Mouse (Mus musculus) ES-E14 (cell line): ENCODE measurements around the gene Gm42669. TPM values are rescaled to one million over a fixed set of nuclear protein-coding genes. Genes with fewer than 3 reads are reported as not detected.

ENCODE experiments used
- DNase-seq: peaks from one replicate; pipeline ENCODE4 v3.0.0-alpha.2; 2013; ENCODE audit warnings: low read depth, low spot score
- H3K27ac ChIP-seq: 2 replicates; pipeline ENCODE4 v1.5.1; 2012; ENCODE audit warnings: low read depth, mild to moderate bottlenecking, low read length, moderate library complexity, mixed read lengths; ENCODE audit not compliant: poor library complexity, insufficient read depth, severe bottlenecking
- H3K36me3 ChIP-seq: 2 replicates; pipeline ENCODE4 v1.6.1; 2012; ENCODE audit warnings: mild to moderate bottlenecking, low read length, moderate library complexity, mixed read lengths; ENCODE audit not compliant: control insufficient read depth, poor library complexity, insufficient read depth, severe bottlenecking
- H3K4me1 ChIP-seq, 2 experiments: fragments of 150-350 bp in 1 of 2; sonication (generic) in 1 of 2; 2 replicates each; pipeline ENCODE4 v1.6.1; 2012; ENCODE audit warnings: low read length in 2 of 2, mild to moderate bottlenecking in 1 of 2, mixed read lengths in 1 of 2; ENCODE audit not compliant: control insufficient read depth in 2 of 2, insufficient read depth in 2 of 2, poor library complexity in 1 of 2
- H3K4me3 ChIP-seq, 2 experiments: fragments of 150-350 bp in 1 of 2; sonication (generic) in 1 of 2; 2 replicates each; pipeline ENCODE4 v1.5.1; 2012; ENCODE audit warnings: low read length in 2 of 2, low read depth in 1 of 2, mild to moderate bottlenecking in 1 of 2, mixed read lengths in 1 of 2; ENCODE audit not compliant: insufficient read depth in 1 of 2, poor library complexity in 1 of 2, severe bottlenecking in 1 of 2
- H3K9ac ChIP-seq: 2 replicates; pipeline ENCODE4 v1.6.1; 2012; ENCODE audit warnings: low read depth, mild to moderate bottlenecking, low read length, mixed read lengths; ENCODE audit not compliant: poor library complexity, insufficient read depth, severe bottlenecking
- H3K9me3 ChIP-seq: fragments of 150-350 bp; sonication (generic); 2 replicates; pipeline ENCODE4 v1.6.1; 2012; ENCODE audit warnings: low read depth, mild to moderate bottlenecking, low read length; ENCODE audit not compliant: control insufficient read depth, insufficient read depth
- CHD2 ChIP-seq: IDR thresholded peaks from 2 replicates; pipeline ENCODE4 v1.6.1; 2014; ENCODE audit warnings: mild to moderate bottlenecking, low read depth, low read length, inconsistent platforms
- HCFC1 ChIP-seq: IDR thresholded peaks from 2 replicates; pipeline ENCODE4 v1.6.1; 2012; ENCODE audit warnings: low read length, inconsistent platforms, borderline replicate concordance; ENCODE audit not compliant: insufficient read depth
- MAFK ChIP-seq: IDR thresholded peaks from 2 replicates; pipeline ENCODE4 v1.6.1; 2014; ENCODE audit warnings: mild to moderate bottlenecking, low read depth, low read length, inconsistent platforms; ENCODE audit not compliant: insufficient read depth
- ZC3H11A ChIP-seq: IDR thresholded peaks from 2 replicates; pipeline ENCODE4 v1.6.1; 2012; ENCODE audit warnings: low read depth, mild to moderate bottlenecking, inconsistent platforms, low read length, borderline replicate concordance
- ZNF384 ChIP-seq: IDR thresholded peaks from 2 replicates; pipeline ENCODE4 v1.6.1; 2012; ENCODE audit warnings: low read depth, low read length, inconsistent platforms
- in situ Hi-C, 2 experiments: fragments of 600-800 bp; cut with MboI; formaldehyde crosslinking; loops; one replicate each; pipeline ENCODE4 v1.15.1; 2025; ENCODE audit warnings: low sequenced_read_pairs in 2 of 2, inconsistent platforms in 1 of 2; ENCODE audit not compliant: unreplicated experiment in 2 of 2
- total RNA-seq: library from RNA; depleted of rRNA; stranded (reverse); fragments of 300-350 nt; gene quantifications from 2 replicates; pipeline ENCODE4 v1.2.3, GENCODE M21; 2012

Gm42669 gene
- total RNA-seq, 1 experiment, result 0.94 TPM

DNA sequence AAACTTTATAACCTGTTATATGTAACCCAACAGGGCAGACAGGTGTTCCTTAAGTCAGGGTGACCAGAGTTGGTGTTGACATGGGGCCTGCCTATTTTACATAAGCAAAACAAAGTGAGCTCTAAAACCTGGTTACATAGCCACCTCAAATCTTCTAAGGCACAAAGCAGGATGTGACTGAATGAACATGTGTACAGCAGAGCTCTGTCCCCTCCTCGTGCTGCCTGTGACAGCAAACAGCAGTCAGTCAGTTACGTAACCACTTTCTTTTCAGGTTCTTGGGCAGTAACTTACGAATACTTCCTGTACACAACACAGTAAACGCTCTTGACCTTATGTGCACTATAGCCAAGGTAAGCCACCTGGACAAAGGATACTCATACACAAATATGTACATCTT, 38.5 kb downstream of the Gm42669 start:
- H3K27ac ChIP-seq, result no peak overlapping the region
- H3K4me1 ChIP-seq, result no peaks in the 10 kb centered on the region
- no peak for DNase-seq
- no peak overlapping the region for H3K9ac ChIP-seq
- no peak overlapping the region for H3K4me3 ChIP-seq
- H3K36me3 ChIP-seq, result no peaks in the 10 kb centered on the region
- in situ Hi-C loops, result no loop called here
- 0 out of 2 replicates have a peak, but pooled peaks cover 2% of the 10 kb centered on the region for H3K9me3 ChIP-seq
- no peak for TF ChIP-seq CHD2
- TF ChIP-seq ZC3H11A, result no peak

GRCm38 (mm10) chr5:107547955-107548354, 40.5 kb downstream of the Gm42669 start:
- DNase-seq, result no peak
- H3K9me3 ChIP-seq, result 0 out of 2 replicates have a peak, but pooled peaks cover 2% of the 10 kb centered on the region
- no peak overlapping the region for H3K27ac ChIP-seq
- H3K36me3 ChIP-seq, result no peaks in the 10 kb centered on the region
- in situ Hi-C loops, result no loop called here
- no peak for TF ChIP-seq MAFK
- TF ChIP-seq ZNF384, result no peak
- TF ChIP-seq CHD2, result no peak
- TF ChIP-seq ZC3H11A, result no peak
- no peak for TF ChIP-seq HCFC1
- no peak overlapping the region for H3K4me3 ChIP-seq
- H3K9ac ChIP-seq, result no peak overlapping the region
- no peaks in the 10 kb centered on the region for H3K4me1 ChIP-seq

- no peak for TF ChIP-seq HCFC1
- no peak for TF ChIP-seq ZC3H11A
- TF ChIP-seq CHD2, result no peak
- TF ChIP-seq MAFK, result no peak
- TF ChIP-seq ZNF384, result no peak
Observed at GRCm38 (mm10) chr5:107548444-107548843, 41.0 kb downstream of the Gm42669 start.

GRCm38 (mm10) chr5:107554336-107554735, 46.9 kb downstream of the Gm42669 start:
- DNase-seq, result no peak
- H3K9ac ChIP-seq, result no peak overlapping the region
- no peak for TF ChIP-seq MAFK
- no peak for TF ChIP-seq ZC3H11A
- no peak for TF ChIP-seq HCFC1
- no peak for TF ChIP-seq CHD2
- no peak for TF ChIP-seq ZNF384
- no peak overlapping the region for H3K4me3 ChIP-seq
- peaks cover 3% of the 10 kb centered on the region for H3K36me3 ChIP-seq
- no peaks in the 10 kb centered on the region for H3K4me1 ChIP-seq
- H3K9me3 ChIP-seq, result no peaks in the 10 kb centered on the region
- no peak overlapping the region for H3K27ac ChIP-seq
- in situ Hi-C loops, result no loop called here

More at GRCm38 (mm10) chr5:107548444-107548843, 41.0 kb downstream of the Gm42669 start:
- Histone ChIP-seq H3K9ac (no peak overlapping the region), H3K27ac (no peak overlapping the region), H3K36me3 (no peaks in the 10 kb centered on the region), H3K4me3 (no peak overlapping the region), H3K9me3 (0 out of 2 replicates have a peak, but pooled peaks cover 2% of the 10 kb centered on the region), H3K4me1 (no peaks in the 10 kb centered on the region)
- DNase-seq, result no peak
- in situ Hi-C loops, result no loop called here

- no peak for DNase-seq
- H3K9me3 ChIP-seq, result no peaks in the 10 kb centered on the region
- H3K4me3 ChIP-seq, result no peak overlapping the region
- TF ChIP-seq HCFC1, result no peak
- no peak for TF ChIP-seq MAFK
- TF ChIP-seq ZC3H11A, result no peak
- TF ChIP-seq ZNF384, result no peak
- TF ChIP-seq CHD2, result no peak
- H3K9ac ChIP-seq, result no peak overlapping the region
- in situ Hi-C loops, result no loop called here
- H3K4me1 ChIP-seq, result no peaks in the 10 kb centered on the region
- H3K36me3 ChIP-seq, result peaks cover 7% of the 10 kb centered on the region
- H3K27ac ChIP-seq, result no peak overlapping the region
Observed at GRCm38 (mm10) chr5:107556969-107557368, 49.5 kb downstream of the Gm42669 start.
